Mouse (Mus musculus): Measurements from ENCODE around the gene Cnst. TPM values are rescaled to one million over a fixed set of nuclear protein-coding genes. Genes with fewer than 3 reads are reported as not detected.

Gene Cnst
- polyA plus RNA-seq, 2 experiments: 14.6 to 18.2 TPM

- H3K36me3 ChIP-seq (ENCODE audit: control insufficient read depth, insufficient read depth, low read length): peaks cover 77% of the 10 kb centered on the region
- no peak overlapping the region for H3K4me3 ChIP-seq (replicated peaks; ENCODE audit: low read length)
- ATAC-seq (ENCODE audit: low FRiP score, low read depth) (no peak), DNase-seq (ENCODE audit: low spot score) (no peak)
- WGBS: 92% methylated on average over 2 of the region's 2 CpGs
- H3K27ac ChIP-seq (replicated peaks; ENCODE audit: low read depth, low read length): no peak overlapping the region
- no peaks in the 10 kb centered on the region for H3K9me3 ChIP-seq (ENCODE audit: control insufficient read depth, low read length)
- H3K4me2 ChIP-seq (replicated peaks; ENCODE audit: low read depth, low read length, severe bottlenecking): no peak overlapping the region
- no peak for TF ChIP-seq POLR2A (IDR thresholded peaks at IDR 0.05; ENCODE audit: borderline replicate concordance, extremely low read depth, insufficient read depth, insufficient read length)
- no peaks in the 10 kb centered on the region for H3K4me1 ChIP-seq (ENCODE audit: control insufficient read depth, insufficient read depth, low read length)
- no peak overlapping the region for H3K9ac ChIP-seq (ENCODE audit: low read depth, low read length, severe bottlenecking)
- H3K27me3 ChIP-seq (ENCODE audit: control insufficient read depth, insufficient read depth, low read length): no peaks in the 10 kb centered on the region
Observed at GRCm38 (mm10) chr1:179677031-179677430, 130.9 kb downstream of the Cnst start.

Other genes starting within 250 kb of the Cnst start
- gene Smyd3, start 28.3 kb upstream of the Cnst start, polyA plus RNA-seq (2012; rRNA removed): 9.6 and 9.8 TPM in 2 replicates
- gene Smyd3, start 28.3 kb upstream of the Cnst start, polyA plus RNA-seq (2014; fragmentation: Nextera tagmentation; extraction: Ambion mirVana): 21.1 and 21.5 TPM in 2 replicates
- gene Tfb2m, start 103 bp upstream of the Cnst start, polyA plus RNA-seq (2012; rRNA removed): 18.4 and 20.2 TPM in 2 replicates
- gene Tfb2m, start 103 bp upstream of the Cnst start, polyA plus RNA-seq (2014; fragmentation: Nextera tagmentation; extraction: Ambion mirVana): 29.7 and 31.3 TPM in 2 replicates
- 37.0 and 47.6 TPM in 2 replicates for gene Sccpdh, start 121.8 kb downstream of the Cnst start, polyA plus RNA-seq (2012; rRNA removed)
- 78.4 and 79.6 TPM in 2 replicates for gene Sccpdh, start 121.8 kb downstream of the Cnst start, polyA plus RNA-seq (2014; fragmentation: Nextera tagmentation; extraction: Ambion mirVana)
- 0.06 and 0.27 TPM in 2 replicates for gene Kif28, start 198.9 kb downstream of the Cnst start, polyA plus RNA-seq (2012; rRNA removed)
- gene Kif28, start 198.9 kb downstream of the Cnst start, polyA plus RNA-seq (2014; fragmentation: Nextera tagmentation; extraction: Ambion mirVana): 0.07 TPM in 1 of 2 replicates, not detected in the other

Data from limb, embryonic 14.5 days (tissue).